Mouse (Mus musculus): ENCODE results near the gene Zfp963. TPM values are rescaled to one million over a fixed set of nuclear protein-coding genes. Genes with fewer than 3 reads are reported as not detected.
"Not testable (repeated sequence)": the region's sequence is repeated elsewhere in the genome, so short reads cannot be mapped to it uniquely, and the experiment has no call there.

Gene Zfp963
- polyA plus RNA-seq, 1 experiment from 2014 or later = 5.3 TPM

DNA sequence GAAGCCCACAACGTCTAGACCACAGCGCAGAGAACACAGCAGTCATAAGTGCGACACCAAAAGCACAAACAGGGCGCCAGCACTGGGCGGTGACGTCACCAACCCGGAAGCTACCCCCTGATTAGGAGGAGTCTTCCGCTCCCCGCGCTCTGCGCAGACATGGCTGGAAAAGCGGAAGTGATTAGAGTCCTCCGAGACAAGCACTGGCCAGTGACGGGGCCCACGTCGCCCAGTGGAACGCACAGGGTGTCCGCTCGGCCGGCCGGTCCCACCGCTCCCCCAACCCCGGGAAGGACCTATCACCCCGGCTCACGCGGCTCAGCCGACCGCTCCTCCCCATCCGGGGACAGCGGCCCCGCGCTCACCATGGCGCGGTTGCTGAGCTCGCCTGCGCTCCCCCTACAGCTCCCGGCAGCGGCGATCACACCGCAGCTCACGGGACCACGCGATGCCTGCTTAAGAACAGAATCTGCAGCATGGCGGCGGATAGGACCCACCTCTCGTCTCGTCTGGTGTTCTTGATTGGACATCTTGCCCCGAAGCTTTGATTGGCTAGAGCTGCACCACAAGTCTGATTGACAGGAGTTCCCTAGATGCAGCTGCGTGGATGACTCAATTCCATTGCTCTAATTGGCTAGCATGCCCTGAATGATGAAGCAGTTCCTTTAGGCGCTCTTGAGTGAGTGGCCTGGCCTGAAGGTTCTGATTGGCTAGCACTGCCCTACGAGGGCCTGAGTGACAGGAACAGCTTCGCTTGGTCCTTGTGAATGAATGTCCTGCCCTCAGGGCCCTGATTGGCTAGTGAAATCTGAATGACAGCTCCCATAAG, 33.2 kb downstream of the Zfp963 start:
- H3K27me3 ChIP-seq (ENCODE audit: insufficient read depth, low read length) = no peaks in the 10 kb centered on the region
- 0 out of 2 replicates have a peak, but pooled peaks cover 3% of the 10 kb centered on the region for H3K36me3 ChIP-seq (ENCODE audit: insufficient read depth, low read length)
- ATAC-seq (replicated peaks; ENCODE audit: low FRiP score, low read depth) (peak; percentile 99), DNase-seq (ENCODE audit: low spot score) (peak; percentile 100)
- TF ChIP-seq CTCF (IDR thresholded peaks at IDR 0.05; ENCODE audit: low read depth) = no peak
- WGBS = under 1% methylated on average over 52 of the region's 52 CpGs
- H3K4me2 ChIP-seq (ENCODE audit: low read length) = peak overlapping the region; percentile 56
- H3K27ac ChIP-seq = peak overlapping the region; percentile 100
- peak overlapping the region; percentile 93 for H3K4me3 ChIP-seq (replicated peaks; ENCODE audit: low read depth, low read length)
- H3K4me1 ChIP-seq (replicated peaks; ENCODE audit: insufficient read depth, low read length) = 0 out of 2 replicates have a peak, but pooled peaks cover 5% of the 10 kb centered on the region
- peak overlapping the region; percentile 98 for H3K9ac ChIP-seq (ENCODE audit: low read depth, low read length)
- H3K9me3 ChIP-seq (replicated peaks; ENCODE audit: low read length) = no peaks in the 10 kb centered on the region

DNA sequence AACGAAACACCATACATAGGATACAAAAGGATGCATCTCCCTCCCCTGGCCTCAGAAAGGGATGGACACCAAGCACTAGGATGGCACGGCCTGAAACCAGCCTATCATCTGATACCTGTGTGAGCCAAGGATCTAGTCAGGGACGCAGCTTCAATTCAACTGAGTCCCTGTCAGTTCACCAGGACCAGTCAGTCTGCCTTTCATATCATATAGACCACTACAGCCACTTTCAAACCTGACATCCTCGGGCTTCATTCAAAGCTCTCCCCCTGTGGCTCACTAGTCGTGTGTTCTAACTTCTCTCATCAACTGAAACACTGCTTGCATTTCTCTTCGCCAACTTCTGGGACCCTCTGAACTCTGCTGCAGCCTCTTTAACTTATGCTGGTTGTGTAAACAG, 34.4 kb downstream of the Zfp963 start:
- no peak for DNase-seq (ENCODE audit: low spot score)
- Histone ChIP-seq H3K4me2 (ENCODE audit: low read length) (peak overlapping the region; percentile 56), H3K27me3 (ENCODE audit: insufficient read depth, low read length) (no peaks in the 10 kb centered on the region), H3K36me3 (ENCODE audit: insufficient read depth, low read length) (0 out of 2 replicates have a peak, but pooled peaks cover 3% of the 10 kb centered on the region), H3K27ac (no peak overlapping the region), H3K9ac (ENCODE audit: low read depth, low read length) (no peak overlapping the region), H3K9me3 (replicated peaks; ENCODE audit: low read length) (no peaks in the 10 kb centered on the region), H3K4me3 (replicated peaks; ENCODE audit: low read depth, low read length) (peak overlapping the region; percentile 93; the same call in 1 of the 2 replicates), H3K4me1 (replicated peaks; ENCODE audit: insufficient read depth, low read length) (0 out of 2 replicates have a peak, but pooled peaks cover 5% of the 10 kb centered on the region)
- 70% methylated on average over 6 of the region's 6 CpGs for WGBS
- no peak for ATAC-seq (replicated peaks; ENCODE audit: low FRiP score, low read depth)
- TF ChIP-seq CTCF (IDR thresholded peaks at IDR 0.05; ENCODE audit: low read depth) = no peak

DNA sequence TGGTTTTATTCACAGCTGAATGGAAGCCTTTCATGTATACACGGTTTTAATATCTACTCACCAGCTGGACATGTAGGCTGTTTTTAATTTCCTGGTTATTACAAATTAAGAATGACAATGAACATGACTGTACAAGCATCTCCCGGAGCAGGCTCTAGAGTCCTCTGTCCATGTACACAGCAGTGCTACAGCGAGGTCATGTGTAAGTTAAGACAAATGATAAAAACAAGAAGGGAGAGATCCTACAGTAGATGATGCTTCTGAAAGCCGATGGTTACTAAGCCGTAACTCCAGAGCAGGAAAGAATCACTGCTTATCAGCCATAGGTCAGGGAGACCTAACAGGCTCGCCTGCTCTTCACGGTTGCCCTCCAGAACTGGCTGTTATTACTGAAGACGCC, 36.3 kb downstream of the Zfp963 start:
- no peak for TF ChIP-seq CTCF (IDR thresholded peaks at IDR 0.05; ENCODE audit: low read depth)
- no peak overlapping the region for H3K4me2 ChIP-seq (ENCODE audit: low read length)
- DNase-seq (ENCODE audit: low spot score) (no peak), ATAC-seq (replicated peaks; ENCODE audit: low FRiP score, low read depth) (no peak)
- H3K9ac ChIP-seq (ENCODE audit: low read depth, low read length) = no peak overlapping the region
- H3K36me3 ChIP-seq (ENCODE audit: insufficient read depth, low read length) = peaks cover 16% of the 10 kb centered on the region
- H3K9me3 ChIP-seq (replicated peaks; ENCODE audit: low read length) = no peaks in the 10 kb centered on the region
- H3K27me3 ChIP-seq (ENCODE audit: insufficient read depth, low read length) = no peaks in the 10 kb centered on the region
- 74% methylated on average over 8 of the region's 8 CpGs for WGBS
- H3K27ac ChIP-seq = no peak overlapping the region
- 0 out of 2 replicates have a peak, but pooled peaks cover 5% of the 10 kb centered on the region for H3K4me1 ChIP-seq (replicated peaks; ENCODE audit: insufficient read depth, low read length)
- H3K4me3 ChIP-seq (replicated peaks; ENCODE audit: low read depth, low read length) = no peak overlapping the region

DNA sequence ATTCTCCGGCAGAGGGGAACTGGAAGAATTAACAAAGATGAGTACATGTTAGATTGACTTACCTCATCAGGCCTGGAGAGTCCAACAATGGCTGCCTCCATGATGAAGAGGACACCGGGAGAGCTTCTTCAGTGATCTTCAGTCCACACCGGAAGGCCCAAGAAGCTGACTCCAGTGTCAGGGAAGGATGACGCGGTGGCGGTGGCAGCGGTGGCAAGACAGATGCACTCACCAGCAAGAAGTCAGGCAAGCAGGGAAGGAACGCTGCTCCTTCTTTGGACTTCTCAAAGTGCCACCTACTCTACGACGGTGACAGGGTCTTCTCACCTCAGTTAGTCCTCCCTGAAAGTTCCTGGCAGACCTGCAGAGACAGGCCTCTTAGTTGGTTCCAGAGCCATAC, 39.1 kb downstream of the Zfp963 start, which contains the start of gene Zfp869:
Gene Zfp869 (minus strand): TSS at position 101 of the 400 bp plus-strand sequence.
- not testable (repeated sequence) for H3K9ac ChIP-seq (ENCODE audit: low read depth, low read length); H3K27me3 ChIP-seq (ENCODE audit: insufficient read depth, low read length); ATAC-seq (replicated peaks; ENCODE audit: low FRiP score, low read depth); H3K4me1 ChIP-seq (replicated peaks; ENCODE audit: insufficient read depth, low read length); H3K27ac ChIP-seq; H3K4me3 ChIP-seq (replicated peaks; ENCODE audit: low read depth, low read length); H3K9me3 ChIP-seq (replicated peaks; ENCODE audit: low read length); DNase-seq (ENCODE audit: low spot score); H3K4me2 ChIP-seq (ENCODE audit: low read length)
- WGBS = 98% methylated on average over 8 of the region's 10 CpGs
- peaks cover 45% of the 10 kb centered on the region for H3K36me3 ChIP-seq (ENCODE audit: insufficient read depth, low read length)

DNA sequence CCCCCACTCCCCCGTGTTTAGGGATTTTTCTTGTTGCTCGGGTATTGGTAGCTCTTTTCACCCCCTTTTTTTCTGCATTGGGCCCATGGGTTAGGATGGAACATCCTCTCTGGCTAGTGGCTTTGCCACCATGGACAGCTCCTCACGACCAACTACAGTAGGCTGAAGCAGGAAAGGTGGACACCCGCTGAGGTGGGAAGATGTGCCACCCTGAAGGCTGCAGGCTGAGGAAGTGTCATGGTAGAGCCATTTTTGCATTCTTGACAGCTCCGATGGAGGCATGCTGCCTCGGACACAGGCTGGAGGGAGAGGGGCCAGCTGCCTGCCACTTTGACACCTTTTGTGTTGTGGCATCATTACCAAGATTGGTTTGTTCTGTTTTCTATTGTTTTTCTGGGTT, 48.0 kb downstream of the Zfp963 start:
- no peak overlapping the region for H3K27ac ChIP-seq
- H3K27me3 ChIP-seq (ENCODE audit: insufficient read depth, low read length) = no peaks in the 10 kb centered on the region
- H3K4me1 ChIP-seq (replicated peaks; ENCODE audit: insufficient read depth, low read length) = no peaks in the 10 kb centered on the region
- no peak overlapping the region for H3K4me2 ChIP-seq (ENCODE audit: low read length)
- H3K9ac ChIP-seq (ENCODE audit: low read depth, low read length) = no peak overlapping the region
- no peak for ATAC-seq (replicated peaks; ENCODE audit: low FRiP score, low read depth)
- WGBS = 76% methylated on average over 6 of the region's 6 CpGs
- TF ChIP-seq CTCF (IDR thresholded peaks at IDR 0.05; ENCODE audit: low read depth) = no peak
- DNase-seq (ENCODE audit: low spot score) = no peak
- no peak overlapping the region for H3K4me3 ChIP-seq (replicated peaks; ENCODE audit: low read depth, low read length)
- no peaks in the 10 kb centered on the region for H3K9me3 ChIP-seq (replicated peaks; ENCODE audit: low read length)
- peaks cover 30% of the 10 kb centered on the region for H3K36me3 ChIP-seq (ENCODE audit: insufficient read depth, low read length)

Other genes starting within 250 kb of the Zfp963 start
- gene Gm7697, start 227.0 kb downstream of the Zfp963 start, polyA plus RNA-seq (2015; fragmentation: Nextera tagmentation; extraction: Ambion mirVana) = not detected in 2 replicates
- 18.1 and 19.4 TPM in 2 replicates for gene Zfp868, start 124.4 kb downstream of the Zfp963 start, polyA plus RNA-seq (2015; fragmentation: Nextera tagmentation; extraction: Ambion mirVana)
- gene Zfp964, start 95.5 kb downstream of the Zfp963 start, polyA plus RNA-seq (2015; fragmentation: Nextera tagmentation; extraction: Ambion mirVana) = 1.4 and 1.5 TPM in 2 replicates
- gene Zfp869, start 39.2 kb downstream of the Zfp963 start, polyA plus RNA-seq (2015; fragmentation: Nextera tagmentation; extraction: Ambion mirVana) = 21.6 and 24.5 TPM in 2 replicates
- 0.30 and 1.1 TPM in 2 replicates for gene Gm20422, start 24.9 kb upstream of the Zfp963 start, polyA plus RNA-seq (2015; fragmentation: Nextera tagmentation; extraction: Ambion mirVana)
- 34.1 and 38.4 TPM in 2 replicates for gene Atp13a1, start 41.2 kb upstream of the Zfp963 start, polyA plus RNA-seq (2015; fragmentation: Nextera tagmentation; extraction: Ambion mirVana)
- gene Zfp866, start 41.2 kb upstream of the Zfp963 start, polyA plus RNA-seq (2015; fragmentation: Nextera tagmentation; extraction: Ambion mirVana) = 14.7 and 17.4 TPM in 2 replicates
- gene Gmip, start 58.7 kb upstream of the Zfp963 start, polyA plus RNA-seq (2015; fragmentation: Nextera tagmentation; extraction: Ambion mirVana) = 5.7 and 7.0 TPM in 2 replicates
- 0.58 and 0.94 TPM in 2 replicates for gene Lpar2, start 72.5 kb upstream of the Zfp963 start, polyA plus RNA-seq (2015; fragmentation: Nextera tagmentation; extraction: Ambion mirVana)
- 7.7 and 8.3 TPM in 2 replicates for gene Pbx4, start 82.5 kb upstream of the Zfp963 start, polyA plus RNA-seq (2015; fragmentation: Nextera tagmentation; extraction: Ambion mirVana)
- 0.69 and 0.75 TPM in 2 replicates for gene Cilp2, start 137.7 kb upstream of the Zfp963 start, polyA plus RNA-seq (2015; fragmentation: Nextera tagmentation; extraction: Ambion mirVana)
- 3.8 and 4.0 TPM in 2 replicates for gene Tssk6, start 152.2 kb upstream of the Zfp963 start, polyA plus RNA-seq (2015; fragmentation: Nextera tagmentation; extraction: Ambion mirVana)
- 288 and 310 TPM in 2 replicates for gene Ndufa13, start 152.6 kb upstream of the Zfp963 start, polyA plus RNA-seq (2015; fragmentation: Nextera tagmentation; extraction: Ambion mirVana)
- 4.8 and 5.2 TPM in 2 replicates for gene Yjefn3, start 152.7 kb upstream of the Zfp963 start, polyA plus RNA-seq (2015; fragmentation: Nextera tagmentation; extraction: Ambion mirVana)
- gene Gatad2a, start 246.4 kb upstream of the Zfp963 start, polyA plus RNA-seq (2015; fragmentation: Nextera tagmentation; extraction: Ambion mirVana) = 41.7 and 49.5 TPM in 2 replicates